Mouse (Mus musculus) intestine, embryonic 14.5 days (tissue): ENCODE results near the gene Gm17364. TPM values are rescaled to one million over a fixed set of nuclear protein-coding genes. Genes with fewer than 3 reads are reported as not detected.

Experiments used
- polyA plus RNA-seq: library from polyadenylated mRNA; unstranded; fragments of >200 nt; fragmentation: Nextera tagmentation; extraction: Ambion mirVana; gene quantifications from 2 replicates; pipeline ENCODE4 v1.2.1, GENCODE M21; 2014

The Gm17364 gene
- polyA plus RNA-seq, 1 experiment from 2014 or later = not detected

Other genes with a start within 250 kb of the Gm17364 start
- gene Mak, start 194.3 kb downstream of the Gm17364 start, polyA plus RNA-seq = 0.26 and 0.39 TPM in 2 replicates
- gene Gcm2, start 162.9 kb downstream of the Gm17364 start, polyA plus RNA-seq = not detected in 2 replicates
- 0.23 and 0.30 TPM in 2 replicates for gene Sycp2l, start 159.7 kb downstream of the Gm17364 start, polyA plus RNA-seq
- gene Elovl2, start 53.6 kb downstream of the Gm17364 start, polyA plus RNA-seq = 9.3 and 11.0 TPM in 2 replicates
- gene Smim13, start 24.1 kb downstream of the Gm17364 start, polyA plus RNA-seq = 13.0 TPM in 2 replicates
- gene Nedd9, start 213.4 kb upstream of the Gm17364 start, polyA plus RNA-seq = 56.5 and 59.7 TPM in 2 replicates